Mouse (Mus musculus) liver, postnatal 0 days (tissue): ENCODE data around the gene Tk1. TPM values are rescaled to one million over a fixed set of nuclear protein-coding genes. Genes with fewer than 3 reads are reported as not detected.

Experiments used
- ATAC-seq: fragments of 200-750 bp; cut with Nextera tagmentation; 2 replicates; pipeline ENCODE4 v1.8.0; 2017; ENCODE audit warnings: mild to moderate bottlenecking, moderate library complexity
- DNase-seq: peaks from one replicate; pipeline ENCODE4 v3.0.0-alpha.2; 2016
- H3K27ac ChIP-seq: fragments of 300-500 bp; sonication (generic); 2 replicates; pipeline ENCODE4 v1.5.1; 2014; ENCODE audit warnings: antibody characterized with exemption, moderate library complexity, mild to moderate bottlenecking, low read depth
- H3K27me3 ChIP-seq: fragments of 300-500 bp; sonication (generic); 2 replicates; pipeline ENCODE4 v1.6.1; 2014; ENCODE audit warnings: low read length, control low read depth, mixed read lengths; ENCODE audit not compliant: insufficient read depth
- H3K36me3 ChIP-seq: fragments of 300-500 bp; sonication (generic); replicated peaks from 2 replicates; pipeline ENCODE4 v1.6.1; 2014; ENCODE audit warnings: mild to moderate bottlenecking, control low read depth, low read length, moderate library complexity, mixed read lengths; ENCODE audit not compliant: insufficient read depth
- H3K4me1 ChIP-seq: fragments of 300-500 bp; sonication (generic); 2 replicates; pipeline ENCODE4 v1.6.1; 2014; ENCODE audit warnings: antibody characterized with exemption, mild to moderate bottlenecking, control low read depth; ENCODE audit not compliant: insufficient read depth
- H3K4me2 ChIP-seq: fragments of 300-500 bp; sonication (generic); 2 replicates; pipeline ENCODE4 v1.6.1; 2014; ENCODE audit warnings: low read depth, mild to moderate bottlenecking, low read length, moderate library complexity, mixed read lengths
- H3K4me3 ChIP-seq: fragments of 300-500 bp; sonication (generic); 2 replicates; pipeline ENCODE4 v1.5.1; 2014; ENCODE audit warnings: low read depth, low read length
- H3K9ac ChIP-seq: fragments of 300-500 bp; sonication (generic); replicated peaks from 2 replicates; pipeline ENCODE4 v1.6.1; 2014; ENCODE audit warnings: mild to moderate bottlenecking, moderate library complexity
- H3K9me3 ChIP-seq: fragments of 300-500 bp; sonication (generic); 2 replicates; pipeline ENCODE4 v1.6.1; 2016; ENCODE audit warnings: mild to moderate bottlenecking, control low read depth, low read length, mixed read lengths
- CTCF ChIP-seq: sonication (generic); IDR thresholded peaks from 2 replicates; pipeline ENCODE4 v1.5.1; 2016; ENCODE audit warnings: antibody characterized with exemption, low read depth
- EP300 ChIP-seq: IDR thresholded peaks from 2 replicates; pipeline ENCODE4 v1.6.1; 2016; ENCODE audit warnings: antibody characterized with exemption, low read depth, mild to moderate bottlenecking
- WGBS: fragments of 180-500 bp; shearing (Covaris S2); extraction: QIAGEN DNeasy Blood & Tissue Kit; methylation state at CpG from one replicate; pipeline ENCODE4 v1.1.7; 2014; ENCODE audit not compliant: insufficient replicate concordance; 5-methylcytosine and 5-hydroxymethylcytosine counted together
- polyA plus RNA-seq: library from polyadenylated mRNA; unstranded; fragments of >200 nt; fragmentation: Nextera tagmentation; extraction: Ambion mirVana; gene quantifications from 2 replicates; pipeline ENCODE4 v1.2.1, GENCODE M21; 2015

The Tk1 gene
- polyA plus RNA-seq, 1 experiment from 2014 or later = 101 TPM

GRCm38 (mm10) chr11:117848271-117848984 is 22.5 kb upstream of the Tk1 start:
- no peaks in the 10 kb centered on the region for H3K27me3 ChIP-seq
- H3K9ac ChIP-seq = peak overlapping the region; percentile 83
- no peaks in the 10 kb centered on the region for H3K9me3 ChIP-seq
- peak overlapping the region; percentile 65 for H3K4me3 ChIP-seq
- peak; percentile 14 for ATAC-seq
- H3K27ac ChIP-seq = peak overlapping the region; percentile 92
- peaks cover 35% of the 10 kb centered on the region for H3K4me1 ChIP-seq
- TF ChIP-seq EP300 (no peak), CTCF (no peak)
- WGBS = 5% methylated on average over 19 of the region's 19 CpGs
- peaks cover 24% of the 10 kb centered on the region for H3K36me3 ChIP-seq
- peak overlapping the region; percentile 92 for H3K4me2 ChIP-seq
- no peak for DNase-seq

DNA sequence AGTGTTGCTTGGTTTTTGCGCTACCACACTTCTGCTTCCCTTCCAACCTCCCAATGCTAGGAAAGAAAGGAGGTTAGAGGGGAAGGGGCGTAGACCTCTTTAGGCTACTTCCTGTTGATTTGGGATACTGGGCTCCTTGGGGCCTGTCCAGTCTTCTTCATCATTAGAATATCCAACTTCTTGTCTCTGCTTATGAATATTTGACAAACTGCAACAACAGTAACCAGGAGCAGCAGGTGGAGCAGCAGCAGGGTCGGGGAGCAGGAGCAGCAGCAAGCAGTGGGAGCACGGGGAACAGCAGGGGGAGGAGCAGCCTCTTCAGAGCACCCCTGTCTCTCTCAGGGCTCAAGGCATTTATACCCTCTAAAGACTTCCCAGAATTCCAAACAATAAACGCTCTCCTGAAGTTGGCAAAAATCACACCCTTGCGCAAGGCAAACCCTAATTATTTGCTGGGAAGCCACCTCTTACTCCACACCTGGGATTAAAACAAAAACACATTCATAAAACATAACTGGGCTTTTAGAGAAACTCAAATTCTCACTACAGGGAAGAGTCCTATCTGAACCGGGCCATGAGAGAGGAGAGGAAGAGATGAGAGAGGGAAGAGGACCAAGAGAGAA is 21.8 kb upstream of the Tk1 start:
- peak overlapping the region; percentile 65 for H3K4me3 ChIP-seq
- H3K4me2 ChIP-seq = peak overlapping the region; percentile 92
- H3K4me1 ChIP-seq = peaks cover 36% of the 10 kb centered on the region
- H3K9ac ChIP-seq = peak overlapping the region; percentile 83
- TF ChIP-seq CTCF (no peak), EP300 (no peak)
- peak overlapping the region; percentile 92 for H3K27ac ChIP-seq
- 60% methylated on average over 7 of the region's 7 CpGs for WGBS
- no peaks in the 10 kb centered on the region for H3K9me3 ChIP-seq
- DNase-seq (no peak), ATAC-seq (no peak)
- peaks cover 16% of the 10 kb centered on the region for H3K36me3 ChIP-seq
- H3K27me3 ChIP-seq = no peaks in the 10 kb centered on the region

GRCm38 (mm10) chr11:117846640-117847039 is 20.7 kb upstream of the Tk1 start:
- Histone ChIP-seq H3K4me1 (peaks cover 40% of the 10 kb centered on the region), H3K27me3 (no peaks in the 10 kb centered on the region), H3K27ac (peak overlapping the region; percentile 92), H3K4me2 (no peak overlapping the region), H3K9ac (no peak overlapping the region), H3K36me3 (peaks cover 6% of the 10 kb centered on the region; the same call in 1 of the 2 replicates), H3K9me3 (no peaks in the 10 kb centered on the region), H3K4me3 (no peak overlapping the region)
- DNase-seq = peak; percentile 60
- TF ChIP-seq EP300 (peak; percentile 79), CTCF (peak; percentile 64)
- WGBS = 42% methylated on average over 5 of the region's 5 CpGs
- ATAC-seq = peak; percentile 64

DNA sequence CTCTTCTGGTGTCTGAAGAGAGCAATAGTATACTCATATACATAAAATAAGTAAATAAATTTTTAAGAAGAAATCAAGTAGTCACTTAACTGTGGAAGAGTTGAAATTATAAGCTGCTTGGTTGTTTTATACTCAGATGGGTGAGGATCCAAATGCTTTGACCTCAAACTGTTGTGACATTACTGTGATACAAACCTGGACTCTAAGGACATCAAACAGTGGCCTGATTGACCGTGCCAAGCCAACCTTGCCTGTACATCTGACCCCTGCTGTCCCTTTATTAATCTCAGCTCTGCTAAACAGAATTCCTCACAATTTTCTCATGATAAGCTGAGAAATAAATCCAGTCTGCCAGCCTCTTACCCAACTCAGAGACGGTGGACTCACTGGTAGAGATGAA is 19.8 kb upstream of the Tk1 start:
- H3K4me1 ChIP-seq = peaks cover 44% of the 10 kb centered on the region

DNA sequence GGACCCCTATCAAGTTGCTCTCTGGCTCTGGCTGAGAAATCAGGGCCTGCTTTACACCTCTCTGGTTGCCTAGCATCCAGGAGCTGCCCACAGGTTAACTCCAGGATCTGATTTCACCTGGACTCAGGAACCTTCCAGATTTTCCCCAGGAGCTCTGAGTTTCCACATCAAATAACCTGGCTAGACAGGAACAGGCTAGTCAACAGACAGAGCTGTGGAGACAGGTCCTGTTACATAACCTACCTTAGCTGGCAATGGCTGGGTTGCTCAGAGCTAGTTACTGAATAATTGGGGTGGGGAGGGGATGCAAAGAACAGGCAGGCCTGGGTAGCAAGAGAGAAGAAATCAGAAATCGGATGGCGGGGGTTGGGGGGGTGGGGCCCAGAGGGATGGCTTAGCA is 19.1 kb upstream of the Tk1 start:
- no peaks in the 10 kb centered on the region for H3K27me3 ChIP-seq
- ATAC-seq (peak; percentile 53), DNase-seq (peak; percentile 55)
- WGBS = 57% methylated on average over 2 of the region's 2 CpGs
- H3K9me3 ChIP-seq = no peaks in the 10 kb centered on the region
- H3K4me3 ChIP-seq = no peak overlapping the region
- no peak overlapping the region; the same call in 1 of the 2 replicates for H3K9ac ChIP-seq
- H3K4me2 ChIP-seq = no peak overlapping the region
- peak overlapping the region; percentile 92 for H3K27ac ChIP-seq
- H3K4me1 ChIP-seq = peaks cover 46% of the 10 kb centered on the region
- TF ChIP-seq EP300 (peak; percentile 50), CTCF (no peak)
- H3K36me3 ChIP-seq = no peaks in the 10 kb centered on the region

More for the DNA sequence above, 19.8 kb upstream of the Tk1 start:
- H3K9me3 ChIP-seq = no peaks in the 10 kb centered on the region
- no peaks in the 10 kb centered on the region for H3K36me3 ChIP-seq
- H3K27me3 ChIP-seq = no peaks in the 10 kb centered on the region
- DNase-seq (no peak), ATAC-seq (peak; percentile 28)
- H3K27ac ChIP-seq = peak overlapping the region; percentile 92
- WGBS = 70% methylated on average over 2 of the region's 2 CpGs
- no peak overlapping the region for H3K4me3 ChIP-seq
- TF ChIP-seq CTCF = no peak
- H3K4me2 ChIP-seq = no peak overlapping the region
- H3K9ac ChIP-seq = no peak overlapping the region

DNA sequence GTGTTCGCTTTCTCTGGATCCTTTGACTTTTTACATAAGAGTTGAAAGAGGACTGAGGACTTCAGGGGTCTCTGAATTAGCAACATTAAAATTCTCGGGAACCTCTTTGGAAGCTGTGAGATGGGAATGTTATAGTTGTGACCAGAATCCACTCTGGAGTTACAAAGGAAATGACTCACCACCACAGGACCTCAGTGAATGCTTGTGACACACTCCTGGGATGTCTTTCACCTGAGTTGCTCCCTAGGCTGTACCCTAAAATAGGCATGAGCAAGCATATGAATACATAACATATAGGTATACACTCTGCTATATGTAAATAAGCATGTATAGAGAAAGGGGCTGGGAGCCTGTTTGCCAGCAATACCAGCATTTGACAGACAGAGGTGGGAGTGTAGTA is 17.5 kb upstream of the Tk1 start:
- TF ChIP-seq CTCF (no peak), EP300 (no peak)
- ATAC-seq (no peak), DNase-seq (no peak)
- H3K4me1 ChIP-seq = peaks cover 58% of the 10 kb centered on the region
- no peaks in the 10 kb centered on the region for H3K9me3 ChIP-seq
- H3K27ac ChIP-seq = no peak overlapping the region
- H3K36me3 ChIP-seq = no peaks in the 10 kb centered on the region
- H3K4me3 ChIP-seq = no peak overlapping the region
- no peak overlapping the region for H3K4me2 ChIP-seq
- H3K27me3 ChIP-seq = no peaks in the 10 kb centered on the region
- WGBS = 88% methylated on average over 2 of the region's 2 CpGs
- H3K9ac ChIP-seq = no peak overlapping the region
